Mouse (Mus musculus) liver, embryonic 16.5 days (tissue): Measurements from ENCODE around the gene Cwh43. TPM values are rescaled to one million over a fixed set of nuclear protein-coding genes. Genes with fewer than 3 reads are reported as not detected.

Experiments
- ATAC-seq: fragments of 200-750 bp; cut with Nextera tagmentation; 2 replicates; pipeline ENCODE4 v1.8.0; 2017; ENCODE audit warnings: low read depth, mild to moderate bottlenecking, moderate number of reproducible peaks, moderate library complexity
- H3K27ac ChIP-seq: fragments of 300-500 bp; sonication (generic); 2 replicates; pipeline ENCODE4 v1.5.1; 2014; ENCODE audit warnings: mild to moderate bottlenecking, low read length
- H3K27me3 ChIP-seq: fragments of 300-500 bp; sonication (generic); 2 replicates; pipeline ENCODE4 v1.6.1; 2014; ENCODE audit warnings: low read depth, low read length, mixed read lengths; ENCODE audit not compliant: control insufficient read depth, insufficient read depth
- H3K36me3 ChIP-seq: fragments of 300-500 bp; sonication (generic); 2 replicates; pipeline ENCODE4 v1.6.1; 2014; ENCODE audit warnings: mild to moderate bottlenecking; ENCODE audit not compliant: control insufficient read depth, insufficient read depth
- H3K4me1 ChIP-seq: fragments of 300-500 bp; sonication (generic); 2 replicates; pipeline ENCODE4 v1.6.1; 2014; ENCODE audit warnings: low read depth, low read length, mixed read lengths; ENCODE audit not compliant: control insufficient read depth
- H3K4me2 ChIP-seq: fragments of 300-500 bp; sonication (generic); 2 replicates; pipeline ENCODE4 v1.6.1; 2014; ENCODE audit warnings: low read depth, low read length, mixed read lengths
- H3K4me3 ChIP-seq: fragments of 300-500 bp; sonication (generic); 2 replicates; pipeline ENCODE4 v1.5.1; 2014; ENCODE audit warnings: low read depth, mild to moderate bottlenecking, low read length
- H3K9ac ChIP-seq: fragments of 300-500 bp; sonication (generic); 2 replicates; pipeline ENCODE4 v1.6.1; 2014; ENCODE audit warnings: low read depth, low read length
- H3K9me3 ChIP-seq: fragments of 300-500 bp; sonication (generic); replicated peaks from 2 replicates; pipeline ENCODE4 v1.6.1; 2016; ENCODE audit warnings: low read length; ENCODE audit not compliant: control insufficient read depth
- WGBS: fragments of 180-500 bp; shearing (Covaris S2); extraction: QIAGEN DNeasy Blood & Tissue Kit; methylation state at CpG from one replicate; pipeline ENCODE4 v1.1.7; 2014; ENCODE audit not compliant: insufficient replicate concordance; 5-methylcytosine and 5-hydroxymethylcytosine counted together
- polyA plus RNA-seq: library from polyadenylated mRNA; unstranded; fragments of >200 nt; fragmentation: Nextera tagmentation; extraction: Ambion mirVana; gene quantifications from 2 replicates; pipeline ENCODE4 v1.2.1, GENCODE M21; 2015

The Cwh43 gene
- polyA plus RNA-seq, 1 experiment from 2014 or later, result not detected

DNA sequence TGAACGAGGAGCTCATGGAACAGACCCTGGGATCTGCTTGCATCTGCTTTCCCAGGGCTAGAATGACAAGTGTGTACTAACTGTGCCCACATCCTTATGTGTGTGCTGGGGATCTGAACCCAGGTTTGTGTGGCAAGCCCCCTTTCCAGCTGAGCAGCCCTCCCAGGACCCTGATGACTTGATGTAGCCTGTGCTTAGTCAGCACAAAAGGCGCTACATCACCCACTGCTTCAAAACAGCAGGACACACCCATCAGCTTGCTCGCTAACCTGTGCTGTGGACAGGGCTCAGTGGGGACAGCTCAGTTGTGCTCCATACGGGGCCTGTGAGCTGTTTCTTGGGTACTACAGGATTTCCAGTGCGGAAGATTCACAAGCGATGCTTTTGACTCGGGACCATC, 28.9 kb downstream of the Cwh43 start:
- Histone ChIP-seq H3K9me3 (no peaks in the 10 kb centered on the region), H3K4me3 (no peak overlapping the region), H3K4me1 (no peaks in the 10 kb centered on the region), H3K4me2 (no peak overlapping the region), H3K27ac (no peak overlapping the region), H3K9ac (no peak overlapping the region), H3K27me3 (no peaks in the 10 kb centered on the region), H3K36me3 (no peaks in the 10 kb centered on the region)
- ATAC-seq, result no peak
- WGBS, result 61% methylated on average over 7 of the region's 7 CpGs

DNA sequence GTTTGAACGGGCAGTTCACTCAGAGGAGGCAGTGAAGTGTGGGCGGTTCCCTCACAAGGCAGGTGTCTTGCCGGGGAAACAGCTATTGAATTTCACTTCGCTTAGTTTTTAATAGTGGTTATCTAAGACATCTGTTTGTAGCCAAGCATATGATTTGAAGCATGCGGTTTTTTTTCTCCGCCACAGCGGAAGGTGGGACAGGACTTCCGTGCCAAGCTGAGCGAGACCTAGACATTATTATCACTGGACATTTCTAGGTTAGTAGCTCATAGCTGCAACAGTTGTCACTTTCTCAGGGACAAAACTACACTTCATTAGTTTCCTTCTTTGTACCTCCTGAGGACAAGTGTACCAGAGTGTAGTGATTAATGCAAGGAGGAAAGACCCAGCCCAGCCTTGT, 36.3 kb downstream of the Cwh43 start:
- no peak overlapping the region for H3K27ac ChIP-seq
- no peaks in the 10 kb centered on the region for H3K4me1 ChIP-seq
- WGBS, result 74% methylated on average over 9 of the region's 9 CpGs
- no peaks in the 10 kb centered on the region for H3K36me3 ChIP-seq
- no peaks in the 10 kb centered on the region for H3K27me3 ChIP-seq
- H3K4me3 ChIP-seq, result no peak overlapping the region
- no peak overlapping the region for H3K4me2 ChIP-seq
- H3K9ac ChIP-seq, result no peak overlapping the region
- no peak for ATAC-seq
- no peaks in the 10 kb centered on the region for H3K9me3 ChIP-seq

DNA sequence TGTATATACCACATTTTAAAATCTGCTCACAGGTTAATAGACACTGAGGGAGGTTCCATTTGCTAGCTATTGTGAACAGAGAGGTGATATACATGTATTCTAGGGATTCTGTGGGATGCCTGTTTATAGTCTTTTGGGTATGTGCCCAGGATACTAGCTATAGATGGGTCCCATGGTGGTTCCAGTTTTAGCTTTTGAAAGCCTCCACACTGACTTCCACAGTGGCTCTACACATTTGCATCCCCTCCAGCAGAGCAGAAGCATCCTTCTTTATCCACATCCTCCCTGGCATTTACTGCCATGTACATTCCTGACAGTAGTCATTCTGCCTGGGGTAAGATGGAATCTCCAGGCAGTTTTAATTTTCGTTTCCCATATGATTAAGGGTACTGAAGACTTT, 44.4 kb downstream of the Cwh43 start:
- Histone ChIP-seq H3K27ac (no peak overlapping the region), H3K9me3 (no peaks in the 10 kb centered on the region), H3K36me3 (no peaks in the 10 kb centered on the region), H3K4me1 (no peaks in the 10 kb centered on the region), H3K4me2 (no peak overlapping the region), H3K4me3 (no peak overlapping the region), H3K9ac (no peak overlapping the region), H3K27me3 (no peaks in the 10 kb centered on the region)
- no peak for ATAC-seq
- 46% methylated on average over 1 of the region's 1 CpGs for WGBS

DNA sequence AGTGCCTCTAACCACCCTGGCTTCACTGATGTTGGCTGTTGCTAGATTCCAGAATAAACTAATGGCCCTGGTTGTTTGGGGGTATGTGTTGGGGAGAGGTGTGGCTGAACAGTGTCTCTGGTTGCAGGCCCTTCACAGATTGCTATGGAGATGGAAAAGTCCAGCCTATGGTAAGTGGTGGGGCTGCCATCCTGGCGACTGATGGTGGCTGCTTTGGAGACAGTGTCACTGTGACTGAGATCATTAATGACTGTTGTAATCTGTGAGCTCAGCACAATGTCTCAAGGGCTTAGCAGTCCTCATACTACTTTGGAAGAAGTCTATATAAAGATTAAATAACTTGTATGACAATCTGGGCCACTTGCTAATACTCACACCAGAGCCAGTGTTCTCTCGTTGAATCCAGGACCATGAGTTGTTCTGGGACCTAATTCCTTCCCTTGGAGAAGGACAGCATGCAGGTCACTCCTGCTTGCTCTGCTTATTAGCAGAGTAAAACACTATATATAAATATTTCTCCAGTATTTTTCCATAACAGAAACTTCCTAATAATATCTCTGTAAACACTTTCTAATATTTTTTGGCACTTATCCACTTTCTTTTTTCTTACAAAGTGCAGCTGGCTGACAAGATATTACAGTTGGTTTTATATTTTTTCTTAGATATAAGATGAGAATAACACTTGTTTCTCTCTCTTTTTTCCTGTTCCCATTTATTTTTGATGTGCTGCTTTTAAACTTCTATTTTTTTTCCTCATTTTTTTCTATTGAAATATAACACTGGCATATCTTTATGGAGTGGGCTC, 48.8 kb downstream of the Cwh43 start:
- no peaks in the 10 kb centered on the region for H3K9me3 ChIP-seq
- H3K4me3 ChIP-seq, result no peak overlapping the region
- H3K4me2 ChIP-seq, result no peak overlapping the region
- no peak overlapping the region for H3K27ac ChIP-seq
- H3K4me1 ChIP-seq, result no peaks in the 10 kb centered on the region
- no peak overlapping the region for H3K9ac ChIP-seq
- WGBS, result 54% methylated on average over 2 of the region's 2 CpGs
- ATAC-seq, result no peak
- H3K27me3 ChIP-seq, result no peaks in the 10 kb centered on the region
- no peaks in the 10 kb centered on the region for H3K36me3 ChIP-seq

DNA sequence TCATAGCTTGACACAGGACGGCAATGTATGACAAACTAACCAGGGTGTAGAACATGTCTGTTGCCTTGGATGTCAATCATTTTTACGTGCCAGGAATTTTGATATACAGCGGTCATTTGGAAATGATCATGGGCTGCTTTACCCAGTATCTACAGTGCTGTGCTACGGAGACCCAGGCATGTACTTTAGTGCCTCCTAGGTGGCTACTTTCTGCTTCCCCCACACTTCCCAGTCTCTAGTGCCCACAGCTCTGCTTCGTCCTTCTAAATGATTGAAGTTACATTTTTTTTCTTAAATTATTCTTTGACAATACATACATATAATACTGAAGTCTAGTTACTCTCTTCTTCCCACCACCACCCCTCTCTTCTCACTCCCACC, 49.4 kb downstream of the Cwh43 start:
- WGBS, result 64% methylated on average over 5 of the region's 5 CpGs
- Histone ChIP-seq H3K9ac (no peak overlapping the region), H3K4me3 (no peak overlapping the region), H3K4me2 (no peak overlapping the region), H3K9me3 (no peaks in the 10 kb centered on the region), H3K27ac (no peak overlapping the region), H3K27me3 (no peaks in the 10 kb centered on the region), H3K4me1 (no peaks in the 10 kb centered on the region), H3K36me3 (no peaks in the 10 kb centered on the region)
- ATAC-seq, result no peak

DNA sequence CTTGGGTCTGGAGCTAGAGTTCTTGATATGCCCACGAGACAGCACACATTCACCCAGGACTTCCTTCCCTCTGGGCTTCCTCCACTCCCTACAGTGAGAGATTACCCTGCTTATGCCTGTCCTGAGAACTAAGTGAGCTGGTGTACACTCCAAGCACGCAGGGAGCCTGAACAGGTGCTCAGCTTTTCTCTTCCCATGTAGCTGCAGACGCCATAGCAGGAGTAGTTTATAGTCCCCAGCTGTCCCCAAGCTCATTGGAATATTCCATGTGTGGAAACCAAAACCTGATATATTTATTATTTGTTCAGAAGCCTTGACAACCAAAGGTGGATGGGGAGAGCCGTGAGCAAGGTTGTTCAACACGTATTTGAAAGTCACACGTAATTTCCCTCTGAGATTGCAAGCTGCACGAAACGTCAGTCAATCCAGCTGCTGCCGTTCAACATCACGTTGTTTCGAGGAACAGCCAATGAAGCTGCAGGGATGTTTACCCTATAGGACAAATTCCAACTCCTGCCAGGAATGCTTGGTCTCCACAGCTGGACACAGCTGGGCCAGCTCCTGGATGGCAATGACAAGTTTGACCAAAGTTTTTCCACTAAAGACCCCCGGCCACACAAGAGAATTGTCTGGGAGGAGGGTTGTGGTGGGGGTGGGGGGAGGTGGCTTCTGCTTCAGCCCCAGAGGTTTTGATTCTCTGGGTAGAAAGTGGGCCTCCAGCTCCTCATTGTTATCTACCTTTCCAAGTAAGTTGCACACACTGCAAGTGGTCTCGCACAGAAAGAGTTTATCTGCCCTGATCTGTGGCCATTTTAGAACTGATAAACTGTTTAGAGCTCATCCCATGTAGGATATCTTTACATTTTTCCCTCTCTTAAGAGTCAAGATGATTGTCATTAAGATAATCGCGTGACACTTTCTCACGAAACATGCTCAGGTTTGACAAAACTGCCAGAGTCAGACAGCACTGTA, 62.9 kb downstream of the Cwh43 start:
- WGBS, result 62% methylated on average over 16 of the region's 16 CpGs
- ATAC-seq, result no peak
- Histone ChIP-seq H3K4me1 (no peaks in the 10 kb centered on the region), H3K4me2 (no peak overlapping the region), H3K27me3 (no peaks in the 10 kb centered on the region), H3K36me3 (no peaks in the 10 kb centered on the region), H3K9me3 (no peaks in the 10 kb centered on the region), H3K9ac (no peak overlapping the region), H3K4me3 (no peak overlapping the region), H3K27ac (no peak overlapping the region)

DNA sequence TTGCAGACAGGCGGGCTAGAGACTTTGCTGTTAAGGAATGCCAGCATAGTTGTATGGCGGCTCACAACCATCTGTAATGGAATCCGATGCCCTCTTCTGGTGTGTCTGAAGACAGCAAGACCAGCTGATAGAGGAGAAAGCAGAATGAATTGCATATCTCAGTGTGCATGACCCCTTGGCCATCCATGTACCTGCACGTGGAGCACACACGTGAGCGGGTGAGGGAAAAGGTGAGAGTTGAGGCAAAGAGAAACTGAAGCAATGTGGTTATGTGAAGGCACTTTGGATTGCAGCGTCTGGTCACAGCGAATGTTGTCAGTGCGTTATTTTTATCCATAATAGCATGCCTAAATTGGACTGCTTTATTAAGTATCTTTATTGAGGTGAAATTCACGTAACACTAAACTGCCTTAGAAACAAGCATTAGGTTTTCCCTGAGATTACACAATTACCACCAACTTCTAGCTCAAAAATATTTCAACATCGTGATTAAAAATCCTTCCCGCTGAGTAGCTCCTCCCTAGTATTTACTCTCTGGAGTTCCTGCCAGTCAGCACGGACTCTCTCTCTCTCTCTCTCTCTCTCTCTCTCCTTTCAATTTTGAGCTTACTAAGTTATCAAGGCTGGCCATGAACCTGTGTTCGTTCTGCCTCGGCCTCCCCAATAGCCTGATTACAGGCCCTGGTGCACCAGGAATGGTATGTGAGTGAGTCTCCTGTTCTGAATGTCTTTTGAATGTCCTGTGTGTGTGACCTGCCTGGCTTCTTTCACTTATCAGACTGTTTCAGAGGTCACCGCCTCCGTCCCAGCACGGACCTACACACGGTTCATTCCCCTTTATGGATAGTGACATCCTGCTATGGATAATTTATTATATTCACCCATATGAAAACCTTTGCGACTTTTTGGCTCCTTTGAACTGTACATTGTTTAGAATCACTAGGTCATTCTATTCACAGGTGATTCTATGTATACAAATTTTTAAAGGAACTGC, 68.8 kb downstream of the Cwh43 start:
- Histone ChIP-seq H3K36me3 (no peaks in the 10 kb centered on the region), H3K27ac (no peak overlapping the region), H3K4me3 (no peak overlapping the region), H3K4me1 (no peaks in the 10 kb centered on the region), H3K9ac (no peak overlapping the region), H3K9me3 (no peaks in the 10 kb centered on the region), H3K4me2 (no peak overlapping the region), H3K27me3 (no peaks in the 10 kb centered on the region)
- no peak for ATAC-seq
- 68% methylated on average over 20 of the region's 20 CpGs for WGBS

DNA sequence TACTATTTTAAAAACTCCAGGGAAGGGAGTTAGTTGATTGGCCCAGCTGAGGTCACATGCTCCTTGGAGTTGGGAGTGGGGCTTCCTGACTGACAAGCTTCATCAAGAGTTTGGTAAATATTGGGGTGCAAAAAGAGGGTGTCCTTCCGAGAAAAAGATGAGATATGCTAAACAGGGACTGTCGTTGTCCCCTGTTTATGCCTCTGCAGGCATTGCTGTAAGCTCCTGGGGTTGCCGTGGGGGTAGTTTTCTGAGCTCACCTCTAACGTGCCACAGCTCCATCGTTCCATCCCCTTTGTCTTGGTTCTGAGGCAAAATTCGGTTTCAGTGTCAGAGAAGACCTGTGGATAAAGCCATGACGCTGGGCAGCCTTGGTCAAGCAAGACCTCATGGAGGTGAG, 74.8 kb downstream of the Cwh43 start, which contains the start of gene Dcun1d4:
Gene Dcun1d4 (plus strand): TSS at position 301 of the 400 bp plus-strand sequence.
- 65% methylated on average over 7 of the region's 7 CpGs for WGBS
- ATAC-seq, result no peak
- Histone ChIP-seq H3K4me1 (no peaks in the 10 kb centered on the region), H3K27me3 (no peaks in the 10 kb centered on the region; the same call in 1 of the 2 replicates), H3K9me3 (no peaks in the 10 kb centered on the region), H3K36me3 (no peaks in the 10 kb centered on the region), H3K4me2 (no peak within 1 kb of the TSS), H3K4me3 (no peak within 1 kb of the TSS), H3K27ac (no peak within 1 kb of the TSS), H3K9ac (no peak within 1 kb of the TSS)
